Mouse (Mus musculus) granulocyte monocyte progenitor cell, adult 5-6 weeks (primary cell): Measurements from ENCODE around the gene Supt4a. TPM values are rescaled to one million over a fixed set of nuclear protein-coding genes. Genes with fewer than 3 reads are reported as not detected.

ENCODE experiments used
- ATAC-seq: replicated peaks from 2 replicates; pipeline ENCODE4 v1.8.0; 2016; ENCODE audit warnings: mild to moderate bottlenecking, moderate TSS enrichment, inconsistent platforms; ENCODE audit not compliant: poor library complexity, severe bottlenecking
- total RNA-seq, 2 experiments: library from RNA; stranded (forward) in 1 of 2; stranded (reverse) in 1 of 2; fragments of 200-712, 200-1000 nt in 1 of 2; fragments of >200 nt in 1 of 2; fragmentation: Nextera tagmentation in 1 of 2; gene quantifications; 2 replicates each; pipeline ENCODE4 v1.2.3; 2014 to 2017

Supt4a gene
- total RNA-seq (2014; fragmentation: Nextera tagmentation) (130 and 136 TPM in 2 replicates), total RNA-seq (2017) (58.6 and 81.1 TPM in 2 replicates)

DNA sequence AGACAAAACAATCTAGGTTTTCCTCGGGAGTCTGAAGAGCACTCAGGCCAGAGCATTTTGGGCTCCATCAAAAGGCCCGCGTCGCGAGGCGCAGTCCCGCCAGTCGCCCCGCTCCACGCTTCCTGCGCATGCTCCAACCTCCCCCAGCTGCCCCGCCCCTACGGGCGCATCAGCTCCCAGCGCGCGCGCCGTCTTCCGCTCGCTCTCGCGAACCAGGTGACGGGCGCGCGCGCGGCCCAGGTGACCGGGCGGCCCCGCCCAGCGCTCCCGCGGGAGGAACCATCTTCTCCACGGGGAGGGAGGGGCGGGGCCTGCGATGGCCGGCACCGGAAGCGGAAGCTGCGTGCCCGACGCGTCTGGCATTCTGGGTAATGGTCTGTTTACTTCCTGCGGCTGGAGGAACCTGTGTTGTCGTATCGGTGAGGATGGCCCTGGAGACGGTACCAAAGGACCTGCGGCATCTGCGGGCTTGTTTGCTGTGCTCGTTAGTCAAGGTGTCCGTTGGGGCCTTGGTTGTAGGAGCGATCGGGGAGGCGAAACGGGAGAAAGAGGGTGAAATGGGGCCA, at the start of gene Supt4a:
Gene Supt4a, plus strand, starts transcription at position 378 of the 566 bp plus-strand sequence.
- ATAC-seq, result peak; percentile 87

GRCm38 (mm10) chr11:87688478-87689203, 48.7 kb upstream of the Supt4a start:
- no peak for ATAC-seq

DNA sequence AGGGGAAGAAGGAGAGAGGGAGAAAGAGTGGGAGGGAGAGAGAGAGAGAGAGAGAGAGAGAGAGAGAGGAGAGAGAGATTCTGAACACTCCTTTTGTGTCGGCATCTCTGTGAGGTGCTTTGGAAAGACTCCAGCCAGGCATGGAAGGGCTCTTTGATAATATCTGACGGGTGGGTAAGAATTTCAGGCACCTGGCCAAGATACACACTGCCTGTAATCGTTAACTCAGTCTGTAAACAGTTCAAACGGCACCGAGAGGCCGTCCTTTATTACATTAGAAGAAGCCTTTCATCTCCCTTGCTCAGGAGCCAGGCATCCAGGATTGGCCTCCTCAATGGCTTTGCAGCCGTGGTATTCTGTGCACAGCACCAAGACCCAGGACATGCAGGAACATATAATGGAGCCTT, 47.9 kb upstream of the Supt4a start:
- no peak for ATAC-seq

DNA sequence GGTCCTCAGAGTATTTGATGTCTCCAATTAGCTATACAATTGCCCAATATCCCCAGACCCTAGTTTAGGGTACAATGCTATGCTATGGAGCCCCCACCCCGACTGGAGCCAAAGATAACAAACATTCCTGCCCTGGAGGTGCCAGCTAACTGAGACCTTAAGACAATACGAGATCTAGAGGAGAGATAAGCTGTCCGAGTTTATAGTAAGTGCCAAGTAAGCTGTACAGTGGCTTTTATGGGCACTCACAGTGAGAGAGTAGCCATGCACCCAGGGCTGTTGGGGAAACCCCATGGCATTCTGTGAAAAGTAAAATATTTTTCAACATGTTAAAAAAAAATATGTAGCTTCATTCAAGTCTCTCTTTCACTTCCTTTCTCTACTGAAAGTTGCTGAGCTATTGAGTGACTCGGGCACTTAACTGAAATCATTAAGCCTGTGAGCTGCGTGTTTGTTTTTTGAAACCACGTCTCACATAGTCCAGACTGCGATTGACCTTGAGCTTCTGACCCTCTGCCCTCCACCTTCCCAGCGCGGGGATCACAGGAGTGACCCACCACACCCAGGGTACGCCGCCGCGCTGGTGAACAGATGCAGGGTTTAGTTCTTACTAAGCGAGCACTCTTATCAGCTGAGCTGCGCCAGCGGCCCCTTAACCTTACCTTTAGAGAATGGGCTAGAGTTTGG, 47.2 kb upstream of the Supt4a start:
- peak; percentile 35; the same call in 1 of the 2 replicates for ATAC-seq

DNA sequence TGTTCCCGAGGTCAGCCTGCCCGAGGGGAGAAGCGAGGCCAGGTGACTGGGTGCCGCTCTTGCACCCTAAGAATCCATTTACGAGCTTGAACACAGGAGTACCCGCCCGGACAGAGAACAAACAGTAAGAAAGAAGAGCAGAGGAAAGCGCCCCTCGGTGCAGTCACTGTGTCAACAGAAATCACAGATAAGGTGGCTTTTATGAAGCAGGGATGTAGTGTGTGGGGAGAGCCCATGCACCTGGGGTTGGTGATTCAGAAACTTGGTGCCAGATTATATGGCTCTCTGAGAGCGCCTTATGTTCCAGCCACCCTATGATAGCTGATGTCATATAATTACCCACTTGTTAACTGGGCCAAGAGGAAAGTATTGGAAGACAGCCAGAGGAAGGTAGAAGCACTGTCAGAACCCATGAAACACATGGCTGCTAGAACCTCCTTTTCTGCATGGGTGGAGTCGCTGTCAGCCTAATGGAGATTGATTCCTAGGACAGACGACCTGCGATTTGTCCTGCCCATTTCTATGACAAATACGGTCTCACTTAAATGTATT, 40.1 kb upstream of the Supt4a start:
- ATAC-seq, result no peak

DNA sequence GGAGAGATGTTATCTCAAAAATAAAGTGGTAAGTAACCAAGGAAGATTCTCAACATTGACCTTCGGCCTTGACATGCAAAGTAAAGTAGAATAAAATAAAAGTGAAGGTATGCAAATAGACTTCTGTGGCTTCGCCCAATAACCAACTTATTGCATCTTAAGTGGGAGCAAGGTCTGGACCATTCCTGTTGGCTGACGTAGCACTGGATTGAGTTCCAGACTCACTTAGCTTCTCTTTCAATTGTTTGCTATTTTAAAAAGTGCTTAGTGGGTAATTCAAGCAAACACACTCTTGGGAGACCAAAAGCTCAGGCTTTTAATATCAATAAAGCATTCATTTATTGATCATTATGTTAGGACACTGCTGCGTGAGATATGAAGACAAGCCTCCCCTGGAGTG, 39.2 kb upstream of the Supt4a start:
- no peak for ATAC-seq

- no peak for ATAC-seq
These were observed 36.2 kb upstream of the Supt4a start for GRCm38 (mm10) chr11:87701108-87701507.

- ATAC-seq, result peak; percentile 30; the same call in 1 of the 2 replicates
These were observed 35.3 kb upstream of the Supt4a start for GRCm38 (mm10) chr11:87701877-87702620.

DNA sequence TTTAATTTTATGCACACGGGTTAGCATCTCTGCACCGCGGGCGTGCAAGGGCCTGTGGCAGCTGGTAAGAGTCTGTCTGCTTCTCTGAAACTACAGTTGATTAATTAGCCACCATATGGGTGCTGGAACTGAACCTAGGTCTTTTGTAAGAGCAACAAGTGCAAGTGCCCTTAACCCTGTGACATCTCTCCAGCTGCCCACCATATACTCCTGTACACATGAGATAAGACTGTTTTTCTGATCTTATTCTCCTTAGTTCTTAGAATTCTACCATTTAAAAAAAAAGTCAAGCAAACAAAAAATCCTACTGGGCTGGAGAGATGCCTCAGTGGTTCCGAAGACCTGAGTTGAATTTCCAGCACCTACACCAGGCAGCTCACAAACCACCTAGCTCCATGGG, 33.7 kb upstream of the Supt4a start:
- no peak for ATAC-seq

- ATAC-seq, result no peak
These were observed 33.1 kb upstream of the Supt4a start for GRCm38 (mm10) chr11:87704289-87704688.

DNA sequence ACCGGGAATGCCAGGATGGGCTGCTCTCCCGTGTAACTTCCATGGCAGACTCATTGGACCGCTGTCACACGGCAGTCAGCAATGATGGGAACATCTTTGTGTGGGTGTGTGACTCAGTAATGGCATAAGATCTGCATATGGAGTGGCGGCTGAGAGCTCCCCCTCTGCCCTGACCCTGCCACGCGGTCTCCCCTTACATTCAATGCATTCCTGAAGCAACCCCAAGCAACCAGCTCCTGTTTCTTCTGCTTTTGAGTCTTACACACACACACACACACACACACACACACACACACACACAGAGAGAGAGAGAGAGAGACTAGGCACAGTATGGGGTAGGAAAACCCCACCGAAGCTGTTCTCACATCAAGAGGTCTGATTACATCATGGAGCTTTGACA, 29.8 kb upstream of the Supt4a start:
- peak; percentile 36; the same call in 1 of the 2 replicates for ATAC-seq

- ATAC-seq, result no peak
These were observed 28.4 kb upstream of the Supt4a start for GRCm38 (mm10) chr11:87708979-87709378.

DNA sequence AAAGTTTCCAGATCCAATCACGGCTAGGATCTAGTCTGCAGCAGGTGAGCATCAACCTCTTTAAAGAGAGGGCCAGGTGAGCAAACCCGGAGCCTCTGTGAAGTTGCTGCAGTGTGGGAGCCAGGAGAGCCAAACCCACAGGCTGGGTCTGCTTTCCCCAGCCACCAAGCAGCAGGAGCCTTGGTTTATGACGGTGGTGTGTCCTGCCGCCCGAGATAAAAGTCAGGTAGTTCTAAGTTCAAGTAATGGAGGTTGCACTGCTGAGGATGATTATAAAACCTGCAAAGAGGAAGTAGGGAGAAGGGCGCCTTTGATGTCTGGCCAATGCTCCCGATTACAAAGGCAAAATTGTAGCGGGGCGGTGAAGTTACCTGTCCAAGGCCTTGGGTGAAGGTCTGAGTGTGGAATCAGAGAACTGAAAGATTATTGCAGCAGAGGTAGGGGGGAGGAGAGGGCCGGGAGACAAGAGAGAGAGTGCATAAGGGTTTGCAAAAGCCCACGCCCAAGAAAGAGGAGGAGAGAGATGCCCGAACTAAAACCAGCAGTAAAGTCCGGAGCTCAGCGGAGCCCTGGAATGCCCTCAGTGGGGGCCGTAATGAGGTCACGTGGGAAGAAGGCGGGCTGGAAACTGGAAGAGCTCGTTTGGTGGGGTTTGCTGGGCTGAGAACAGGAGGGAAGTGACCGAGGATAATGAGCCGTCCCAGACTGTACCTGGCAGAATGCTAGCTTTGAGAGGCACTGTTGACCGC, 27.7 kb upstream of the Supt4a start:
- ATAC-seq, result peak; percentile 52

GRCm38 (mm10) chr11:87710262-87710615, 27.1 kb upstream of the Supt4a start:
- ATAC-seq, result no peak

DNA sequence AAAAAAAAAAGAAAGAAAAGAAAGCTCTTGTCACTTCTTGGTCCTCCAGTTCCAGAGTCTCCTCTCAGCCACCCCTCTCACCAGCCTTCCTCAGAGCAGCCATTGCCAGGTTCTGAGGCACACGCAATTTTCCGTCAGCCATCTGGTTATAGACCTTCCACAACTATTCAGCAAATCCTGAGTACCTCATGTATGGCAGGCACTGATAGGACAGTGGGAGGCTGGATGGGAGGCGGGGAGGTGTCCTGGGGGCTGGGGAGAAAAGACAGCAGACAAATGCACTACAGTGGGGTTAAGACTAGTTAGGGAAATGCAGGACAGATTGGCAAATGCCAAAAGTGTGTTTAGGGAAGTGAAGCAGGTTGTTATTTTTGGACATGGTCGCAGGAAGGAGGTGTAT, 25.2 kb upstream of the Supt4a start:
- peak; percentile 60 for ATAC-seq

- ATAC-seq, result no peak
These were observed 21.4 kb upstream of the Supt4a start for GRCm38 (mm10) chr11:87715999-87716398.

DNA sequence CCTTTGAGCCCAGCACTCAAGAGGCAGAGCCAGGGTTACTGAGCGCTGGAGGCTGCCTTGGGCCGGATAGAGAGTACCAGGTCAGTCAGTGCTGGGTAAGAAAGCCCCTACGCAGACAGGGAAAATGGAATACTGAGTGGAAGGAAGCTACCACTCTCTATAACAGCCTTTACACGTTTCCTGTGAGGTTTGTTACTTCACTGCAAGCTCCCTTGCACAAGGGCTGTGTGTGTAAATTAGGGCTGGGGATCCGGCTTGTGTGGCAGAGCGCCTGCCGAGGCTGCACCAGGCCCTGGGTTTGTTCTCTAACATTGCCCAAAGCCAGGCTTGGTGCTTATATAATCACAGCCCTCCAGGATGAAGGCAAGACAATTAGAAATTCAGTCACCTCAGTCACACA, 17.8 kb upstream of the Supt4a start:
- peak; percentile 96 for ATAC-seq

DNA sequence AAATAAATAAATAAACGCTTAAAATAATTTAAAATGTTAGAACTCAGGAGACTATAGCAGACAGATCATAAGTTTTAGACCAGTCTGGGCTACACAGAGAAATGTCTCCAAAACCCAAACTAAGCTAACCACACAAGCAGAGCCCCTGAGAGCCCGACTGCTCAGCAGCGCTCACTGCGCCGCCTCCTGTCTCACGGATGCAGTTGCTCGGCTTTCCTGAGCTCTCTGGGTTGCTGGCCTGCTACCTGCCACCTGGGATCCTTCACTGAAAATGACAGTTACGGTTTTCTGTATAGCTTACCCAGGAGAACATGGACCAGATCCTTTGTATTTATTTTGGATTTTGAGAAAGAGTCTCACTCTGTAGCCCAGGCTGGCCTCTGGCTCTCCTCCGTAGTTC, 17.0 kb upstream of the Supt4a start:
- ATAC-seq, result no peak

GRCm38 (mm10) chr11:87720839-87721238, 16.5 kb upstream of the Supt4a start:
- no peak for ATAC-seq

GRCm38 (mm10) chr11:87722168-87722567, 15.2 kb upstream of the Supt4a start:
- no peak for ATAC-seq
